In the genomic region with DNA sequence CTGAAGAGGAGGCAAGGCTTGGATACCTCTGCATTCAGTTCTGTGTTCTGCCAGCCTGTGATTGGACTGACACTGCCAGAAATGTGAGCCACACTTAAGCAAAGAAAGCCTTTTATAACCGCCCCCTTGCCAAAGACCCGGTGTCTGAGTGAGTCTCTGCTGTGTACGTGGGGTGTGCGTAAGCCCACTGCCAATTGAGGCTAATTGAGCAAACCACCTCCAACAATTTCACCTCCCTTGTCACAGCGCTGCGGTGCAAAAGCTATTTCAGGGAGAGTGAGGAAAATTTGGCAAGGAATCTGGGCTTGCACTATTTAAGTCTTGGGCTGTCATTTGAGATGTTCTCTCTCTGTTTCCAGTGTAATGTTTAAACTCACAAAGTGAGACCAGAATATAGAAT, we compare ENCODE assay signal across 18 mouse cellular contexts.
DNase-seq lines count a peak whose midpoint lies in the region; ATAC-seq and TF ChIP-seq lines count a peak whose summit lies in the region.
"Had no signal": no experiment of that assay in that cellular context is flagged by ENCODE, and none has a peak within 500 bp of the region (broad histone marks: within the 10 kb centered on the region; RNA-seq: fewer than 3 reads in every experiment).

No protein-coding gene starts in this region.

- H3K27ac ChIP-seq in forebrain, embryonic 14.5 days (ENCODE audit: low read depth, low read length), result no peak overlapping the region
- H3K27ac ChIP-seq in forebrain, embryonic 12.5 days, result no peak overlapping the region
- peak overlapping the region; percentile 42; the same call in 1 of the 2 replicates for H3K27ac ChIP-seq in olfactory bulb, adult 2 months (ENCODE audit: insufficient read depth, low read depth, low read length)
- H3K27ac ChIP-seq in hindbrain, embryonic 10.5 days, result no peak overlapping the region
- H3K27ac ChIP-seq: heart, embryonic 15.5 days; hindbrain, embryonic 14.5 days; liver, embryonic 12.5 days; midbrain, embryonic 10.5 days had no signal

- TF ChIP-seq CTCF in brain, embryonic 14.5 days (IDR thresholded peaks at IDR 0.05; ENCODE audit: borderline replicate concordance, extremely low read depth, insufficient read depth, insufficient read length), result no peak
- no peak for TF ChIP-seq CTCF in olfactory bulb, adult 2 months (IDR thresholded peaks at IDR 0.05; ENCODE audit: insufficient read depth, low read depth, low read length)

- peaks cover 5% of the 10 kb centered on the region; the same call in 1 of the 2 replicates for H3K4me1 ChIP-seq in forebrain, embryonic 14.5 days (ENCODE audit: control insufficient read depth, insufficient read depth, low read length)
- peaks cover 10% of the 10 kb centered on the region for H3K4me1 ChIP-seq in forebrain, embryonic 12.5 days
- peaks cover 15% of the 10 kb centered on the region for H3K4me1 ChIP-seq in olfactory bulb, adult 2 months (ENCODE audit: control insufficient read depth, insufficient read depth, low read length)
- H3K4me1 ChIP-seq in hindbrain, embryonic 10.5 days (replicated peaks), result peaks cover 6% of the 10 kb centered on the region
- H3K4me1 ChIP-seq: heart, embryonic 15.5 days; liver, embryonic 12.5 days had no signal

- no peak for TF ChIP-seq POLR2A in brain, embryonic 14.5 days (IDR thresholded peaks at IDR 0.05; ENCODE audit: borderline replicate concordance, extremely low read depth, insufficient read depth, insufficient read length, poor library complexity, severe bottlenecking)
- TF ChIP-seq POLR2A in olfactory bulb, adult 2 months (IDR thresholded peaks at IDR 0.05; ENCODE audit: insufficient read depth, low read depth, low read length), result no peak

- no peaks in the 10 kb centered on the region for H3K27me3 ChIP-seq in forebrain, embryonic 14.5 days (replicated peaks; ENCODE audit: control insufficient read depth, insufficient read depth, low read length)
- H3K27me3 ChIP-seq in forebrain, embryonic 12.5 days, result no peaks in the 10 kb centered on the region; the same call in 1 of the 2 replicates
- H3K27me3 ChIP-seq in hindbrain, embryonic 10.5 days (ENCODE audit: insufficient read depth, poor library complexity, severe bottlenecking), result no peaks in the 10 kb centered on the region
- H3K27me3 ChIP-seq: heart, embryonic 15.5 days; liver, embryonic 12.5 days had no signal

- H3K9me3 ChIP-seq in forebrain, embryonic 14.5 days (replicated peaks; ENCODE audit: control insufficient read depth, low read length), result no peaks in the 10 kb centered on the region
- H3K9me3 ChIP-seq in forebrain, embryonic 12.5 days, result no peaks in the 10 kb centered on the region
- no peaks in the 10 kb centered on the region for H3K9me3 ChIP-seq in hindbrain, embryonic 10.5 days
- H3K9me3 ChIP-seq: heart, embryonic 15.5 days; liver, embryonic 12.5 days; midbrain, embryonic 10.5 days had no signal

- WGBS in forebrain, embryonic 14.5 days, result 35% methylated on average over 6 of the region's 6 CpGs
- WGBS in forebrain, embryonic 12.5 days, result 58% methylated on average over 6 of the region's 6 CpGs
- WGBS in olfactory bulb, adult 2 months, result 20% methylated on average over 6 of the region's 6 CpGs
- WGBS in hindbrain, embryonic 10.5 days, result 79% methylated on average over 6 of the region's 6 CpGs

- H3K36me3 ChIP-seq in forebrain, embryonic 14.5 days (ENCODE audit: control insufficient read depth, insufficient read depth, low read length), result no peaks in the 10 kb centered on the region
- H3K36me3 ChIP-seq in forebrain, embryonic 12.5 days (replicated peaks), result no peaks in the 10 kb centered on the region
- H3K36me3 ChIP-seq in hindbrain, embryonic 10.5 days, result no peaks in the 10 kb centered on the region
- H3K36me3 ChIP-seq: heart, embryonic 15.5 days; midbrain, embryonic 10.5 days had no signal

- H3K9ac ChIP-seq in forebrain, embryonic 14.5 days (ENCODE audit: low read length), result no peak overlapping the region
- H3K9ac ChIP-seq in forebrain, embryonic 12.5 days, result no peak overlapping the region
- H3K9ac ChIP-seq: heart, embryonic 15.5 days; hindbrain, embryonic 14.5 days; liver, embryonic 12.5 days had no signal

- H3K4me3 ChIP-seq in forebrain, embryonic 14.5 days (ENCODE audit: low read depth, low read length), result no peak overlapping the region
- no peak overlapping the region for H3K4me3 ChIP-seq in forebrain, embryonic 12.5 days (replicated peaks)
- no peak overlapping the region for H3K4me3 ChIP-seq in olfactory bulb, adult 2 months (ENCODE audit: insufficient read depth, low read depth, low read length)
- no peak overlapping the region for H3K4me3 ChIP-seq in hindbrain, embryonic 10.5 days
- H3K4me3 ChIP-seq: heart, embryonic 15.5 days; liver, embryonic 12.5 days; midbrain, embryonic 10.5 days; myocyte had no signal

- H3K4me2 ChIP-seq in forebrain, embryonic 14.5 days (ENCODE audit: low read length), result no peak overlapping the region
- no peak overlapping the region for H3K4me2 ChIP-seq in forebrain, embryonic 12.5 days
- H3K4me2 ChIP-seq: heart, embryonic 15.5 days; hindbrain, embryonic 14.5 days; liver, embryonic 12.5 days had no signal

- DNase-seq in forebrain, embryonic 14.5 days (ENCODE audit: low spot score), result peak; percentile 24
- peak; percentile 64 for DNase-seq in brain, embryonic 14.5 days (ENCODE audit: low read depth)
- peak; percentile 38 to 65 for DNase-seq in frontal cortex, postnatal 14 days (ENCODE audit: low spot score in 2 of 2)
- DNase-seq in hindbrain, embryonic 10.5 days (ENCODE audit: low spot score), result no peak
- no peak for DNase-seq in urinary bladder, postnatal 36 days (ENCODE audit: low spot score in 2 of 2)
- no peak for DNase-seq in adrenal gland, adult 18-20 months (ENCODE audit: low spot score in 2 of 2)
- DNase-seq: cerebellum, postnatal 36 days; kidney, postnatal 25 days; layer of hippocampus, postnatal 36 days; thymus, postnatal 4 days had no signal

- ATAC-seq in forebrain, embryonic 14.5 days, result no peak
- ATAC-seq in forebrain, embryonic 12.5 days (ENCODE audit: low FRiP score), result no peak
- ATAC-seq: intestine, postnatal 0 days; liver, embryonic 12.5 days had no signal

Comparison
In these comparisons a context has a peak if more than half of its experiments do, and no peak if none do; other contexts are left out.
1. DNase-seq: peak in forebrain, embryonic 14.5 days (single experiment), brain, embryonic 14.5 days (single experiment) and frontal cortex, postnatal 14 days (2 of 2); none in hindbrain, embryonic 10.5 days (single experiment), urinary bladder, postnatal 36 days (0 of 2) and adrenal gland, adult 18-20 months (0 of 2).